Mouse (Mus musculus) T-cell, adult 2 months (primary cell): ENCODE results near the gene Rex1bd.

ENCODE experiments used
- DNase-seq: peaks from one replicate; pipeline ENCODE4 v3.0.0; 2022; ENCODE audit warnings: low spot score

Gene Rex1bd

GRCm38 (mm10) chr8:70506328-70507026, at the start of gene Rex1bd:
TSS of gene Rex1bd (minus strand) at chr8:70506752.
- peak; percentile 91 for DNase-seq

DNA sequence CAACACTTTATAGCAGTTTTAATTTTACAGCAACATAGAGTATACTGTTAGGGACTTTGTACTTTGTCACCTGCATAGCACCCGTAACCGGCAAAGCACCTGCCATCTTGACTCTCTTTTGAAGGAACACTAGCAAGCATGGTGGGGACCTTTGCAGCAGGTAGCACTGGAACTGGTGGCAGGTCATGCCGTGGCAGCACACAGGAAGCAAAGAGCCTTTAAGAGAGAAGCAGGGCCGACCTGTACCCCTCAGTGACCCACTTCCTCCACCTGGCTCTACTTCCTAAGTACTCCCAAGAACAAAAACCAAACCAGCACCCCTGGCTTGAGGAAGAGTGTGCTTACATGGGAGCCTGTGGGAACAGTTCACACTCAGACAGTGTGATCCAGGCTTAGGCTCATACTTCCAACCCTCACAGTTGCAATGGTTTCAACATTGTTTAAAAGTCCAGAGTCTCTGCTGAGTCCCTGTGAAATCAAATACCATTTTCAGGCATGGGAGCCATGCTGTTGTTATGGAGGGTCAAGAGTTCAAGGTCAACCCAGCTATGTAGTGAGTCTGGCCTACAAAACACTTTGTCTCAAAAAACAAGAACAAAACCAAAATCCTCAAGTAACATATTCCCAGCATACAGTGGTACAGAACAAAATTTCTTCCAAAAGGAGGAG, 48.7 kb upstream of the Rex1bd start:
- no peak for DNase-seq

DNA sequence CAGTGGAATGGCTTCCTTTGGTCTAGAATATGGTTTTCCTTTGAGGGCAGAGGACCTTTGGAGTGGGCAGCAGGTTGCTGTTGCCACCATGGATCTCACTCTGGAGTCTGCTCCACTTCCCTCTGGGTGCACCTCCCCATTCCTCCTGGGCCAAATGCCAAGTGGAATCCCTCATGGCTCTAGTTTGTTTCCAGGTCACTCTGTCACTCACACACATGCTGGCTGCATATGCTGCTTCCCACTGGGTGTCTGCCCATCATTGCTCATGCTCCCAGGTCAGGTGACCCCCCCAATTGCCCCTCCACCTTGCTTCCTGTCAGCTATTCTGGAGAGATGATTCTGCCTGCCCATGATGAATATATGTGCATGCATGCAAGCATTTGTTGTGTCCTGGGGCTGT, 47.2 kb upstream of the Rex1bd start:
- no peak for DNase-seq

DNA sequence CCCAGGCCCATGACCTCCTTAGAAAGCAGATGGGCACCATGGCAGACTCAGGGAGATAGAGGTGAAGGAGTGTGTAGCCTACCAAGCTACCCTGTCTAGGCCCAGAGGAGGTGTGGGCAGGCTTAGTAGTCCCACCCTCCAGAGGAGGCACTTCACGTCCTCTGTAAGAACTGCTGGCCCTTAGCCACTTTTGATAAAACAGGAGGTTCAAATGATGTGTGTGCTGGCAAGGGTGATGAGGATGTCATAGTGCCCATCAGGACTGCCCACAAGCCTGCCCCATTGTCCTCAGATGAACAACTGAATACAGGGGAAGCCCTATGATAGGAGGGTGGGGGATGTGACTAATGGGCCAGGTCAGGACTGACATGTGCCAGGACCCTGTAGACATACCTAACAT, 46.3 kb upstream of the Rex1bd start:
- DNase-seq: no peak

DNA sequence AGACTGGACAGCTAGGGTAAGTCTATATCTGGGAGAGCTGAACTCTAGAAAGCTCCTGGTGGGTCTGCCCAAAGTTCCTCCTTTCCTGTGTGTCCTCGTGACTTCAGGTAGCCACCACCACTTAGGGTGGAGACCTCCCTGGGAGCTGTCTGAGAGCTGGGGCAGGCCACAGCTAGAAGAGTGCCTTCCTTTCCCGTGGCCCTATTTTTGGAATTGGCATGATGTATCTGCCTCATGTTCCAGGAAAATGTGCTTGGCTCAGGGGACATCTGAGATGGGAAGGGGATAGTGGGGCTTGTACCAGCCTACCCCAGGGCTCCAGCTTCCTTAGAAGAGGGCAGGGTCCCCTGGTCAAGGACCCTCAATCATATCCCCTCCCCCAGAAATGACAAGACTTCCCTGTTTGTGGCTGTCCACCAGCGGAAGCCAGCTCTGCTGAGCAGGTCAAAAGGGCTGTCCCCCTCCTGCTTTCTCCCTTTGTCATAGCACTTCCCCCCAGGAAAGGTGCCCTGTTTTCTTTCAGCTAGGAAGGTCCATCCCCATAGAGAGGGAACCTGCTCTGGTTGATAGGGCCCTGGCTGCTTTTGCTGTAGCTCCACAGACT, 45.1 kb upstream of the Rex1bd start:
- no peak for DNase-seq

DNA sequence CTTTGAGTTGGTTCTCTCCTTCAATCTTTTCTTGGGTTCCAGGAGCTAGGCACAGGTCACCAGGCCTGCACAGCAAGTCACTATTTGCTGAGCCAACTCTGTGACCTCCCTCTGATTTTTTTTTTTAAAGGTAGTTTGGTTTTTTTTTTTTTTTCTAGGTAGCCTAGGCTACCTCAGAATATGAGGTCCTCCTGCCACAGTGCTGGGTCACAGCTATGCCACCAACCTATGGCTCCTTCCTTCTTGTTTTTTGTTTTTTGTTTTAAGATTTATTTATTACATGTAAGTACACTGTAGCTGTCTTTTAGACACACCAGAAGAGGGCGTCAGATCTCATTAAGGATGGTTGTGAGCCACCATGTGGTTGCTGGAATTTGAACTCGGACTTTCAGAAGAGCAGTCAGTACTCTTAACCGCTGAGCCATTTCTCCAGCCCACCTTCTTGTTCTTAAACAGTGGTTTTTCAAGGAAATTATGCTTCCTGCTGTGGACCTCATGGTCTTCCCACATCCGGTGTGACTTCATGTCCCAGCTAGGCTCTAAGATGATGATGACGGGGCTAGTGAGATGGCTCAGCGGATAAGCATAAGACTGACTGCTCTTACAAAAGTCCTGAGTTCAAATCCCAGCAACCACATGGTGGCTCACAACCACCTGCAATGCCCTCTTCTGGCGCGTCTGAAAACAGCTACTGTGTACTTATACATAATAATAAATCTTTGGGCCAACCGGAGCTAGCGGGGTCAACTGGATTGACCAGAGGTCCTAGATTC, 43.0 kb upstream of the Rex1bd start:
- DNase-seq: peak; percentile 79

- DNase-seq: no peak
Observed at GRCm38 (mm10) chr8:70547762-70548161, 41.2 kb upstream of the Rex1bd start.

GRCm38 (mm10) chr8:70546412-70546811, 39.9 kb upstream of the Rex1bd start:
- DNase-seq: no peak

GRCm38 (mm10) chr8:70544200-70544687, 37.7 kb upstream of the Rex1bd start:
- peak; percentile 26 for DNase-seq

GRCm38 (mm10) chr8:70541081-70541480, 34.5 kb upstream of the Rex1bd start:
- DNase-seq: no peak

GRCm38 (mm10) chr8:70540507-70541071, 34.0 kb upstream of the Rex1bd start:
- no peak for DNase-seq

- DNase-seq: no peak
Observed at GRCm38 (mm10) chr8:70540013-70540506, 33.5 kb upstream of the Rex1bd start.

- DNase-seq: peak; percentile 98
Observed at GRCm38 (mm10) chr8:70539077-70539813, 32.7 kb upstream of the Rex1bd start, which contains the start of gene Ell. TSS of gene Ell (plus strand) at chr8:70539457.

- peak; percentile 97 for DNase-seq
Observed at GRCm38 (mm10) chr8:70538633-70539076, 32.1 kb upstream of the Rex1bd start.

- no peak for DNase-seq
Observed at GRCm38 (mm10) chr8:70538024-70538579, 31.6 kb upstream of the Rex1bd start.

GRCm38 (mm10) chr8:70535701-70536100, 29.1 kb upstream of the Rex1bd start:
- DNase-seq: no peak

- no peak for DNase-seq
Observed at GRCm38 (mm10) chr8:70535221-70535620, 28.7 kb upstream of the Rex1bd start.

DNA sequence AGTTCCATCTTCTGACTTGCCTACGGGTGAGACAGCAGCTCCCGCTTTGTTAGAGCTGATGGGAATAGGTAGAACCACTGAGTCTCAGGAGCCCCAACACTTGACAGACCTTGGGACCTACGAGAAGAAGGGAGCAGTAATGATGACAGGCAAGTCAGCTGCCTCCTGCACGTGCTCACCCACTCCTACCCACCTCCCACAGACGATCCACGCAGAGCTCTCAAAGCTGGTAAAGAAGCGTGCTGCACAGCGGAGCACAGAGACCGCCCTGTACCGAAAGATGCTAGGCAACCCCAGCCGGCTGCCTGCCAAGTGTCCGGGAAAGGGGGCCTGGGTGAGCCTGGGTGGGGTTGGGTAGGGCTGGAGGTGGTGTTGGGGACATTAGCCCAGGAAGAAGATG, 27.7 kb upstream of the Rex1bd start:
- no peak for DNase-seq

DNA sequence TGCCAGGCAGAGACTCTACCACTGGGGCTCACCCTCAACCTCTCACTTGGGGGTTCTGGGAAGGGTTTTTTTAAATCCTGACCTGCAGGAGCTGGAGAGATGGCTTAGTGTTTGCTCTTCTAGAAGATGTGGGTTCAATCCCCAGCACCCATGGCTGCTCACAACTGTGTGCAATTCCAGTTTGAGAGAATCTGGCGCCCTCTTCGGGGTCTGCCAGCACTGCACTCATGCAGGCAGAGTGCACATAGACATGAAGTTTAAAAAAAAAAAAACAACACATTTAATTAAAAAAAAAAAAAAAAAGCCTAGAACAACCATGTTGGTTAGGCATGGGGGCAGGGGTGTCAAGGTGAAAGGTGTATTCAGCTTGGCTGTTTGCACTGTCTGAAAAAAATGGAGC, 23.8 kb upstream of the Rex1bd start:
- DNase-seq: no peak

DNA sequence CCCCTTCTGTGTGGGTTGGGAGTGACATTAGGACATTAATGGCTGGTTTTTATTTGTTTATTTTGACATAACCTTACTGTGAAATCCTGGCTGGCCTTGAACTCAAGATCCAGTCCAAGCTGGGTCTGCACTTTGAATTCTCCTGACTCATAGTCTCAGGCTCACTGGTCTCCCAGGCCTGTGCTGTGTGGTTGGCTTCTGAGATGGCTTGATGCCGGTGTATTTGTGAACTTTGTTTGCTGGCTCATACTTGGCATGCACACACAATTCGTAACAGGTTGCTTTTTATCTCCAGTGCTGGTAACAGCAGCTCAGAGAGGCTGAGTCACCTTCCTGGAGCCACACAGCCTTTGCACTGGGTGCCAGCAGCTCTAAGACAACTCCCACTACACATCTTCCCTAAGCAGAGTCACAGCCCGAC, 23.2 kb upstream of the Rex1bd start:
- DNase-seq: no peak

DNA sequence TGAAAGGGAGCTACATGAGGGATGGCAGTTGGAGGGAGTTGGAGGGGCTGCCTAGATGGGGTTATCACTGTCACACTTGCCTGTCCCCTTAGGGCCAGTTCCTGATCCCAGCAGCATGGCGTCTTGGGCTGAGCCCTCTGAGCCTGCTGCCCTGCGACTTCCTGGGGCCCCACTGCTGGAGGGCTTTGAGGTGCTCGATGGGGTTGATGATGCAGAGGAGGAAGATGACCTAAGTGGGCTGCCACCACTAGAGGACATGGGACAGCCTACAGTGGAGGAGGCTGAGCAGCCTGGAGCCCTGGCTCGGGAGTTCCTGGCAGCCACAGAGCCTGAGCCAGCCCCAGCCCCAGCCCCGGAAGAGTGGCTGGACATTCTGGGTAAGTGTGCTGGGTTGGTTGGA, 22.7 kb upstream of the Rex1bd start:
- DNase-seq: no peak
